Mouse (Mus musculus) liver, adult (tissue): Measurements from ENCODE around the gene Rbm38.

Source experiments
- GATA4 ChIP-seq: IDR thresholded peaks from 2 replicates; pipeline ENCODE4 v1.6.1; 2014; ENCODE audit warnings: mild to moderate bottlenecking, low read length; ENCODE audit not compliant: insufficient replicate concordance

Gene Rbm38

GRCm38 (mm10) chr2:173083712-173084475 lies 63.6 kb downstream of the Rbm38 start:
- no peak for TF ChIP-seq GATA4
